Mouse (Mus musculus): Measurements from ENCODE around the gene Ank. TPM values are rescaled to one million over a fixed set of nuclear protein-coding genes. Genes with fewer than 3 reads are reported as not detected.

The Ank gene
- polyA plus RNA-seq, 1 experiment from 2014 or later = 10.4 TPM

DNA sequence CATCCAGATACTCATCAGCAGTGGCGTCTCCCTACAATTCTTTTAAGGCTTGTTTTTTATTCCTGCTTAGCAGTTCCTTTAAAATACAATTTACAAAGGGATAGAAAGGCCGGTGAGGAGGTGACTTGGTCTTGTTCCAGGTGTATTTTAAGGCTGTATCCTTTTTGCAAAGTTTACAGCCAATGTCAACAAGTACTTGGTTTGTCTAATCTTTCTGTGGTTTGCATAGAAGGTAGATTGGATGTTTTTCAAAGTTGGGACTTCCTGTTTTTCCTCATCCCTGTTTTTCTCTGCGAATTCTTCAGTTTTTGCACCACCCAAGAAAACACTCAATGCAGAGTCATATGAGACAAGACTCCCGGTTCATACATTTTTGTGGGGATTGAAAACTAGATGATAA, 62.4 kb downstream of the Ank start:
- no peaks in the 10 kb centered on the region for H3K36me3 ChIP-seq
- WGBS = 88% methylated on average over 4 of the region's 4 CpGs
- no peak overlapping the region for H3K4me2 ChIP-seq (replicated peaks)
- H3K27me3 ChIP-seq = no peaks in the 10 kb centered on the region
- no peak for ATAC-seq (ENCODE audit: low FRiP score, low read depth)
- H3K4me1 ChIP-seq = peaks cover 3% of the 10 kb centered on the region; the same call in 1 of the 2 replicates
- no peak overlapping the region for H3K9ac ChIP-seq (replicated peaks)
- H3K9me3 ChIP-seq = no peaks in the 10 kb centered on the region
- no peak overlapping the region for H3K27ac ChIP-seq (replicated peaks)
- no peak overlapping the region for H3K4me3 ChIP-seq

GRCm38 (mm10) chr15:27530023-27530422, 63.5 kb downstream of the Ank start:
- 39% methylated on average over 4 of the region's 4 CpGs for WGBS
- H3K27ac ChIP-seq (replicated peaks) = no peak overlapping the region
- no peaks in the 10 kb centered on the region for H3K36me3 ChIP-seq
- peaks cover 3% of the 10 kb centered on the region; the same call in 1 of the 2 replicates for H3K4me1 ChIP-seq
- no peaks in the 10 kb centered on the region for H3K9me3 ChIP-seq
- no peak overlapping the region for H3K4me2 ChIP-seq (replicated peaks)
- no peaks in the 10 kb centered on the region for H3K27me3 ChIP-seq
- no peak overlapping the region for H3K4me3 ChIP-seq
- no peak for ATAC-seq (ENCODE audit: low FRiP score, low read depth)
- no peak overlapping the region for H3K9ac ChIP-seq (replicated peaks)

- Histone ChIP-seq H3K9me3 (no peaks in the 10 kb centered on the region), H3K27me3 (no peaks in the 10 kb centered on the region), H3K4me2 (replicated peaks) (no peak overlapping the region), H3K4me3 (no peak overlapping the region), H3K9ac (replicated peaks) (no peak overlapping the region), H3K27ac (replicated peaks) (no peak overlapping the region), H3K4me1 (peaks cover 3% of the 10 kb centered on the region; the same call in 1 of the 2 replicates), H3K36me3 (no peaks in the 10 kb centered on the region)
- 82% methylated on average over 3 of the region's 3 CpGs for WGBS
- ATAC-seq (ENCODE audit: low FRiP score, low read depth) = no peak
Measured at GRCm38 (mm10) chr15:27533036-27533435, 66.6 kb downstream of the Ank start.

- H3K4me3 ChIP-seq = no peak overlapping the region
- no peak overlapping the region for H3K9ac ChIP-seq (replicated peaks)
- 85% methylated on average over 4 of the region's 4 CpGs for WGBS
- H3K27ac ChIP-seq (replicated peaks) = no peak overlapping the region
- no peaks in the 10 kb centered on the region for H3K9me3 ChIP-seq
- no peaks in the 10 kb centered on the region for H3K4me1 ChIP-seq
- H3K27me3 ChIP-seq = peaks cover 4% of the 10 kb centered on the region; the same call in 1 of the 2 replicates
- no peak for ATAC-seq (ENCODE audit: low FRiP score, low read depth)
- H3K36me3 ChIP-seq = no peaks in the 10 kb centered on the region
- no peak overlapping the region for H3K4me2 ChIP-seq (replicated peaks)
Measured at GRCm38 (mm10) chr15:27535681-27536080, 69.2 kb downstream of the Ank start.

DNA sequence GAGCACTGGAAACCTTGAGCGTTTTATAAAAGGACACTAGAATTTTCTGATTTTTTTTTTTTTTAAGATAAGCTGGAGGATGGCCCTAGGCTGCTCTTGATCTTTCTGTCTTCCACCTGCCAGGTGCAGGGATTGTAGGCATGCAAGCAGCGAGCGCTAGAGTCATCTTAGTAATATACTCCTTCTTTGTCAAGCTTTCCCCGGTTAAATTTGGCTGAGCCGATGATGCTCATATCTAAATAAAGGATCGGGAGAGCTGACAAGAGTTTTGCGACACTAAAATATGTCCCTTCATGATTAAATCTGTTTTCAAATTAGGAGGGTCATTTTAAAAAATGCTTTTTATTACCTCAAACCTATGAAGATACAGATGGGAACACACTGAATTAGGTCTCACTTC, 69.7 kb downstream of the Ank start:
- Histone ChIP-seq H3K36me3 (no peaks in the 10 kb centered on the region), H3K4me2 (replicated peaks) (no peak overlapping the region), H3K4me3 (no peak overlapping the region), H3K9ac (replicated peaks) (no peak overlapping the region), H3K4me1 (no peaks in the 10 kb centered on the region), H3K27ac (replicated peaks) (no peak overlapping the region), H3K27me3 (peaks cover 4% of the 10 kb centered on the region; the same call in 1 of the 2 replicates), H3K9me3 (no peaks in the 10 kb centered on the region)
- 97% methylated on average over 7 of the region's 7 CpGs for WGBS
- ATAC-seq (ENCODE audit: low FRiP score, low read depth) = no peak

DNA sequence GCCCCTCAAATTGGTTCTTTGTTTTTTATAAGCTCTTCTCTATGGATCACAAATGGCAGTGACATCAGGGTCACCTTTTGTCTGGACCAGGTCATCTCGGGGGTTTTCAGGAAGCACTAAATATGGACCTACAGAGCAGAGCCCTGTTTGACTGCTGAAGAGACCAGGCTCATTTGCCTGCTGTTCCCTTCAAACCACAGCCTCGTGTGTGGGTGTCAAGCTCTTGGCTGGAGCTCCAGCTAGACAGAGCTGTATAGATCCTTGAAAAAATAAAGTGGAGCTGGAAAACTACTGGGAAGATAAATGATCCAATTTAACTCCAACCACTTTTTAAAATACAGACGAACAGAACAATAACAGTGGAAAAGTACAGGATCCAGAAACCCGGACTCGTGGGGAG, 70.3 kb downstream of the Ank start:
- no peak for ATAC-seq (ENCODE audit: low FRiP score, low read depth)
- H3K27ac ChIP-seq (replicated peaks) = no peak overlapping the region
- H3K9ac ChIP-seq (replicated peaks) = no peak overlapping the region
- no peak overlapping the region for H3K4me3 ChIP-seq
- H3K4me1 ChIP-seq = no peaks in the 10 kb centered on the region
- H3K9me3 ChIP-seq = no peaks in the 10 kb centered on the region
- WGBS = 66% methylated on average over 5 of the region's 5 CpGs
- H3K27me3 ChIP-seq = peaks cover 4% of the 10 kb centered on the region; the same call in 1 of the 2 replicates
- H3K4me2 ChIP-seq (replicated peaks) = no peak overlapping the region
- no peaks in the 10 kb centered on the region for H3K36me3 ChIP-seq

- Histone ChIP-seq H3K4me1 (no peaks in the 10 kb centered on the region), H3K36me3 (no peaks in the 10 kb centered on the region), H3K9ac (replicated peaks) (no peak overlapping the region), H3K27ac (replicated peaks) (no peak overlapping the region), H3K27me3 (peaks cover 4% of the 10 kb centered on the region; the same call in 1 of the 2 replicates), H3K9me3 (no peaks in the 10 kb centered on the region), H3K4me2 (replicated peaks) (no peak overlapping the region), H3K4me3 (no peak overlapping the region)
- 69% methylated on average over 4 of the region's 4 CpGs for WGBS
- ATAC-seq (ENCODE audit: low FRiP score, low read depth) = no peak
Measured at GRCm38 (mm10) chr15:27537519-27538223, 71.2 kb downstream of the Ank start.

GRCm38 (mm10) chr15:27539745-27540144, 73.3 kb downstream of the Ank start:
- Histone ChIP-seq H3K4me2 (replicated peaks) (no peak overlapping the region), H3K9me3 (no peaks in the 10 kb centered on the region), H3K4me3 (no peak overlapping the region), H3K27ac (replicated peaks) (no peak overlapping the region), H3K9ac (replicated peaks) (no peak overlapping the region), H3K27me3 (peaks cover 7% of the 10 kb centered on the region; the same call in 1 of the 2 replicates), H3K36me3 (no peaks in the 10 kb centered on the region), H3K4me1 (no peaks in the 10 kb centered on the region)
- 90% methylated on average over 9 of the region's 9 CpGs for WGBS
- ATAC-seq (ENCODE audit: low FRiP score, low read depth) = no peak

GRCm38 (mm10) chr15:27545203-27545602, 78.7 kb downstream of the Ank start:
- no peak overlapping the region for H3K9ac ChIP-seq (replicated peaks)
- 82% methylated on average over 10 of the region's 10 CpGs for WGBS
- peaks cover 8% of the 10 kb centered on the region; the same call in 1 of the 2 replicates for H3K4me1 ChIP-seq
- H3K36me3 ChIP-seq = 0 out of 2 replicates have a peak, but pooled peaks cover 4% of the 10 kb centered on the region
- 0 out of 2 replicates have a peak, but pooled peaks cover 3% of the 10 kb centered on the region for H3K27me3 ChIP-seq
- H3K4me2 ChIP-seq (replicated peaks) = no peak overlapping the region
- no peak overlapping the region for H3K27ac ChIP-seq (replicated peaks)
- ATAC-seq (ENCODE audit: low FRiP score, low read depth) = no peak
- H3K4me3 ChIP-seq = no peak overlapping the region
- no peaks in the 10 kb centered on the region for H3K9me3 ChIP-seq

GRCm38 (mm10) chr15:27548110-27548509, 81.6 kb downstream of the Ank start:
- H3K9me3 ChIP-seq = no peaks in the 10 kb centered on the region
- H3K9ac ChIP-seq (replicated peaks) = no peak overlapping the region
- no peak overlapping the region for H3K27ac ChIP-seq (replicated peaks)
- no peak overlapping the region for H3K4me2 ChIP-seq (replicated peaks)
- 0 out of 2 replicates have a peak, but pooled peaks cover 3% of the 10 kb centered on the region for H3K27me3 ChIP-seq
- peaks cover 11% of the 10 kb centered on the region; the same call in 1 of the 2 replicates for H3K4me1 ChIP-seq
- H3K4me3 ChIP-seq = no peak overlapping the region
- WGBS = 95% methylated on average over 6 of the region's 6 CpGs
- H3K36me3 ChIP-seq = 0 out of 2 replicates have a peak, but pooled peaks cover 4% of the 10 kb centered on the region
- ATAC-seq (ENCODE audit: low FRiP score, low read depth) = no peak

- Histone ChIP-seq H3K4me2 (replicated peaks) (no peak overlapping the region), H3K4me1 (peaks cover 11% of the 10 kb centered on the region; the same call in 1 of the 2 replicates), H3K36me3 (0 out of 2 replicates have a peak, but pooled peaks cover 4% of the 10 kb centered on the region), H3K4me3 (no peak overlapping the region), H3K9ac (replicated peaks) (no peak overlapping the region), H3K27ac (replicated peaks) (no peak overlapping the region), H3K27me3 (0 out of 2 replicates have a peak, but pooled peaks cover 3% of the 10 kb centered on the region), H3K9me3 (no peaks in the 10 kb centered on the region)
- WGBS = 85% methylated on average over 10 of the region's 10 CpGs
- ATAC-seq (ENCODE audit: low FRiP score, low read depth) = 0 out of 2 replicates have a peak, but pooled peaks have one; percentile 10
Measured at GRCm38 (mm10) chr15:27549071-27549470, 82.6 kb downstream of the Ank start.

- Histone ChIP-seq H3K4me1 (peaks cover 11% of the 10 kb centered on the region; the same call in 1 of the 2 replicates), H3K4me3 (no peak overlapping the region), H3K36me3 (0 out of 2 replicates have a peak, but pooled peaks cover 4% of the 10 kb centered on the region), H3K9me3 (no peaks in the 10 kb centered on the region), H3K9ac (replicated peaks) (no peak overlapping the region), H3K27me3 (no peaks in the 10 kb centered on the region), H3K27ac (replicated peaks) (no peak overlapping the region), H3K4me2 (replicated peaks) (no peak overlapping the region)
- 69% methylated on average over 7 of the region's 7 CpGs for WGBS
- no peak for ATAC-seq (ENCODE audit: low FRiP score, low read depth)
Measured at GRCm38 (mm10) chr15:27549878-27550277, 83.4 kb downstream of the Ank start.
